Mouse (Mus musculus) G1E (cell line): ENCODE measurements around the gene Ptbp1. TPM values are rescaled to one million over a fixed set of nuclear protein-coding genes. Genes with fewer than 3 reads are reported as not detected.

Experiments used
- ATAC-seq: 2 replicates; pipeline ENCODE4 v1.8.0; 2016; ENCODE audit warnings: mild to moderate bottlenecking; ENCODE audit not compliant: insufficient number of reproducible peaks, poor library complexity, low FRiP score, severe bottlenecking; ENCODE audit errors: extremely low read depth
- DNase-seq: peaks from one replicate; pipeline ENCODE4 v3.0.0; 2012; ENCODE audit warnings: low spot score
- H3K27me3 ChIP-seq: 2 replicates; pipeline ENCODE4 v1.6.1; 2012; ENCODE audit warnings: mild to moderate bottlenecking, low read length, inconsistent platforms; ENCODE audit not compliant: insufficient read depth
- H3K36me3 ChIP-seq: replicated peaks from 2 replicates; pipeline ENCODE3; 2012; ENCODE audit warnings: mild to moderate bottlenecking, inconsistent platforms
- H3K4me1 ChIP-seq: 2 replicates; pipeline ENCODE4 v1.6.1; 2012; ENCODE audit warnings: low read depth, low read length, inconsistent platforms, mixed read lengths; ENCODE audit not compliant: insufficient read depth
- H3K4me3 ChIP-seq: 2 replicates; pipeline ENCODE4 v1.5.1; 2012; ENCODE audit warnings: low read depth, mild to moderate bottlenecking, inconsistent platforms, low read length, moderate library complexity, mixed read lengths
- H3K9me3 ChIP-seq: replicated peaks from 2 replicates; pipeline ENCODE4 v1.6.1; 2012; ENCODE audit warnings: inconsistent platforms
- CTCF ChIP-seq: IDR thresholded peaks from 2 replicates; pipeline ENCODE4 v1.5.1; 2012; ENCODE audit warnings: low read depth, low read length, inconsistent platforms, mixed read lengths
- GATA1 ChIP-seq: IDR thresholded peaks from 2 replicates; pipeline ENCODE4 v1.6.1; 2012; ENCODE audit warnings: borderline replicate concordance, low read length, inconsistent platforms, mixed read lengths
- GATA2 ChIP-seq: IDR thresholded peaks from 2 replicates; pipeline ENCODE4 v1.6.1; 2012; ENCODE audit warnings: low read depth, low read length, inconsistent platforms, borderline replicate concordance
- POLR2AphosphoS5 ChIP-seq: IDR thresholded peaks from 2 replicates; pipeline ENCODE4 v1.6.1; 2012; ENCODE audit warnings: low read depth, low read length, inconsistent platforms; ENCODE audit not compliant: insufficient replicate concordance
- TAL1 ChIP-seq: conservative IDR thresholded peaks from 2 replicates; pipeline ENCODE4 v1.6.1; 2012; ENCODE audit warnings: low read depth, low read length, inconsistent platforms, mixed read lengths
- polyA plus RNA-seq: library from polyadenylated mRNA; stranded (reverse); fragments of >175 nt; gene quantifications from 2 replicates; pipeline ENCODE4 v1.2.3, GENCODE M21; 2012
- total RNA-seq, 2 experiments: library from RNA; stranded (forward) in 1 of 2; stranded (reverse) in 1 of 2; fragments of 200-1000 nt in 1 of 2; fragments of >200 nt in 1 of 2; fragmentation: Nextera tagmentation in 1 of 2; gene quantifications; 2 replicates each; pipeline ENCODE4 v1.2.3; 2014 to 2017

The Ptbp1 gene
- total and polyA plus RNA-seq, 3 experiments = 168 to 1,117 (median 333) TPM

GRCm38 (mm10) chr10:79856704-79857451 is 2.7 kb downstream of the Ptbp1 start:
- ATAC-seq (no peak), DNase-seq (no peak)
- H3K36me3 ChIP-seq = peaks cover 70% of the 10 kb centered on the region
- TF ChIP-seq TAL1 (no peak), CTCF (no peak), GATA1 (no peak), POLR2AphosphoS5 (no peak; the same call in 1 of the 2 replicates), GATA2 (no peak)
- peaks cover 80% of the 10 kb centered on the region for H3K4me1 ChIP-seq
- H3K9me3 ChIP-seq = no peaks in the 10 kb centered on the region
- peak overlapping the region; percentile 93 for H3K4me3 ChIP-seq
- H3K27me3 ChIP-seq = no peaks in the 10 kb centered on the region

GRCm38 (mm10) chr10:79857452-79857811 is 3.2 kb downstream of the Ptbp1 start:
- H3K9me3 ChIP-seq = no peaks in the 10 kb centered on the region
- H3K4me3 ChIP-seq = peak overlapping the region; percentile 93
- H3K27me3 ChIP-seq = no peaks in the 10 kb centered on the region
- DNase-seq = no peak
- TF ChIP-seq POLR2AphosphoS5 (no peak), GATA1 (no peak), CTCF (no peak), TAL1 (no peak), GATA2 (no peak)
- no peak for ATAC-seq
- peaks cover 75% of the 10 kb centered on the region for H3K36me3 ChIP-seq
- peaks cover 80% of the 10 kb centered on the region for H3K4me1 ChIP-seq

- peaks cover 79% of the 10 kb centered on the region for H3K4me1 ChIP-seq
- no peaks in the 10 kb centered on the region for H3K9me3 ChIP-seq
- DNase-seq (no peak), ATAC-seq (no peak)
- H3K36me3 ChIP-seq = peaks cover 80% of the 10 kb centered on the region
- peak overlapping the region; percentile 93; the same call in 1 of the 2 replicates for H3K4me3 ChIP-seq
- H3K27me3 ChIP-seq = no peaks in the 10 kb centered on the region
- TF ChIP-seq CTCF (no peak), GATA2 (no peak), TAL1 (no peak), GATA1 (no peak), POLR2AphosphoS5 (no peak)
These were observed 3.7 kb downstream of the Ptbp1 start for GRCm38 (mm10) chr10:79857894-79858293.

- Histone ChIP-seq H3K9me3 (no peaks in the 10 kb centered on the region), H3K36me3 (peaks cover 85% of the 10 kb centered on the region), H3K4me3 (peak overlapping the region; percentile 93; the same call in 1 of the 2 replicates), H3K27me3 (no peaks in the 10 kb centered on the region), H3K4me1 (peaks cover 75% of the 10 kb centered on the region)
- TF ChIP-seq CTCF (no peak), POLR2AphosphoS5 (no peak), TAL1 (no peak), GATA2 (no peak), GATA1 (no peak)
- ATAC-seq = no peak
- DNase-seq = no peak
These were observed 4.3 kb downstream of the Ptbp1 start for GRCm38 (mm10) chr10:79858416-79859074.

GRCm38 (mm10) chr10:79859116-79859515 is 4.9 kb downstream of the Ptbp1 start:
- no peak for DNase-seq
- Histone ChIP-seq H3K4me3 (no peak overlapping the region; the same call in 1 of the 2 replicates), H3K9me3 (no peaks in the 10 kb centered on the region), H3K27me3 (no peaks in the 10 kb centered on the region), H3K4me1 (peaks cover 71% of the 10 kb centered on the region), H3K36me3 (peaks cover 88% of the 10 kb centered on the region)
- ATAC-seq = no peak
- no peak for TF ChIP-seq TAL1
- no peak for TF ChIP-seq POLR2AphosphoS5
- no peak for TF ChIP-seq GATA2
- TF ChIP-seq CTCF = no peak
- TF ChIP-seq GATA1 = no peak

GRCm38 (mm10) chr10:79860079-79860911 is 6.1 kb downstream of the Ptbp1 start:
- H3K27me3 ChIP-seq = no peaks in the 10 kb centered on the region
- H3K4me3 ChIP-seq = peak overlapping the region; percentile 24; the same call in 1 of the 2 replicates
- H3K36me3 ChIP-seq = peaks cover 96% of the 10 kb centered on the region
- DNase-seq = no peak
- no peak for ATAC-seq
- H3K4me1 ChIP-seq = peaks cover 79% of the 10 kb centered on the region
- H3K9me3 ChIP-seq = no peaks in the 10 kb centered on the region
- TF ChIP-seq CTCF (no peak), GATA2 (no peak), TAL1 (no peak), POLR2AphosphoS5 (no peak), GATA1 (no peak)
